Mouse (Mus musculus): Measurements from ENCODE around the gene Pax2.

GRCm38 (mm10) chr19:44798731-44799130 lies 42.9 kb downstream of the Pax2 start:
- TF ChIP-seq GATA1 (IDR thresholded peaks at IDR 0.05; ENCODE audit: borderline replicate concordance, low read length) (no peak), FLI1 (IDR thresholded peaks at IDR 0.05; ENCODE audit: low read length) (no peak)

Measured in megakaryocyte, embryonic 14.5 days (primary cell).